Mouse (Mus musculus): ENCODE results near the gene Pdxk. TPM values are rescaled to one million over a fixed set of nuclear protein-coding genes. Genes with fewer than 3 reads are reported as not detected.
"Not testable (repeated sequence)": the region's sequence is repeated elsewhere in the genome, so short reads cannot be mapped to it uniquely, and the experiment has no call there.

Gene Pdxk
- polyA plus RNA-seq (2014; fragmentation: Nextera tagmentation; extraction: Ambion mirVana): 6.8 TPM in 2 replicates

DNA sequence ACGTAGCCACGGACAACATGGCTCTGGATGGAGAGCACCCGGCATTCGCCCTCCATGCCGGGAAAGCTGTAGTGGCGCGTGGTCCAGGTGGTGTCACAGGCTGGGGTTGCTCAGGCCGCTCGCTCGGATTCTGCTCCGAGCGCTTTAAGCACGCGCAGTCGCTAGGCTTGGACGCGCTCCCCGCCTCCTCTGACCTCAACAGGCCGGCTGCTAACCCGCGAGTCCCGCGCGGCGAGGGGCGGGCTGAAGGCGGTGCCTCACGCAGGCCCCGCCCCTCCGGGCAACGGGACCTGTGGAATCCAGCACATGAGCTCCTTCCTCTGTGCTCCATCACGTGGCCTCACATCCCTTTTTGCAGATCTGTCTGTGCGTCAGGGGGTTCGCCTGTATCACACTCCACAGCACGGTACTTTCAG lies at the start of gene Pdxk:
Gene Pdxk (minus strand): TSS at position 184 of the 416 bp plus-strand sequence.
- Histone ChIP-seq H3K4me1 (replicated peaks; ENCODE audit: control insufficient read depth, insufficient read depth, low read length) (no peaks in the 10 kb centered on the region), H3K27me3 (ENCODE audit: control insufficient read depth, insufficient read depth, low read length) (no peaks in the 10 kb centered on the region), H3K9ac (ENCODE audit: low read depth, low read length) (peak within 1 kb of the TSS; percentile 57), H3K36me3 (ENCODE audit: control insufficient read depth, insufficient read depth, low read length) (no peaks in the 10 kb centered on the region), H3K4me2 (replicated peaks; ENCODE audit: low read depth, low read length) (peak within 1 kb of the TSS; percentile 99), H3K4me3 (ENCODE audit: low read depth, low read length) (peak within 1 kb of the TSS; percentile 59), H3K9me3 (ENCODE audit: control insufficient read depth, low read length) (no peaks in the 10 kb centered on the region), H3K27ac (ENCODE audit: low read depth, low read length) (no peak within 1 kb of the TSS)
- DNase-seq (ENCODE audit: low spot score) (peak; percentile 92), ATAC-seq (ENCODE audit: low FRiP score) (peak; percentile 92)
- WGBS: 0% methylated on average over 35 of the region's 35 CpGs

DNA sequence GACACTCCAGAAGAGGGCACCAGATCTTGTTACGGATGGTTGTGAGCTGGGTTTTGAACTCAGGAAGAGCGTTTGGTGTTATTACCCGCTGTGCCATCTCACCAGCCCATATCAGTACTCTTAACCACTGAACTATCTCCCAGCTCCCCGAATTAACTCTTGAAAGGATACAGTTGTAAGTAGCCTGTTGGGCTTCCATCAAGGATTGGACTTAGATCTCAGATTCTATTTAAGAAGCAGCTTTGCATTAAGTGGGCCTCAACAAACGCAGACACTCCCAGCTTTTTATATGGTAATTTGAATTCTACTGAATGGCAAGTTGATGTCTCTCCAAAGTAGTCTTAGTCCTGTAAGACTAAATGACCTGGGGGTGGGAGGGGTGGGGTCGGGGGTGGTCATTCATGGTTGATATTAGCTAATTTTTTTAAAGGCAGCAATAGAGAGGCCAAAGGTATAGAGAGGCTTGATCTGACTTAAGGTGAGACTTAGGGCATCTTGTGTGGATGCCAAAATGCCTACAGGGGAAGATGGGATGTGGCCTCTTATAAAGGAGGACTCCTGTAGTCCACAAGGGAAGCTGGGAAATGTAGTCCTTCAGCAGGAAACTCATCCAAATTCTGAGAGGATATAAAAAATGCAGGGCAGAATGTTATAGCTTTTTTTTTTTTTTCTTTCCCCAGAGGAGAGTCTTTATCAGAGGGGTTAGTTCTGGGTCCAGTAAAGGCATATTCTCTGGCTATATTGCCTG lies 38.4 kb upstream of the Pdxk start:
- Histone ChIP-seq H3K4me1 (replicated peaks; ENCODE audit: control insufficient read depth, insufficient read depth, low read length) (no peaks in the 10 kb centered on the region), H3K9me3 (ENCODE audit: control insufficient read depth, low read length) (no peaks in the 10 kb centered on the region), H3K9ac (ENCODE audit: low read depth, low read length) (no peak overlapping the region), H3K27me3 (ENCODE audit: control insufficient read depth, insufficient read depth, low read length) (no peaks in the 10 kb centered on the region), H3K36me3 (ENCODE audit: control insufficient read depth, insufficient read depth, low read length) (no peaks in the 10 kb centered on the region), H3K4me3 (ENCODE audit: low read depth, low read length) (no peak overlapping the region), H3K27ac (ENCODE audit: low read depth, low read length) (no peak overlapping the region), H3K4me2 (replicated peaks; ENCODE audit: low read depth, low read length) (no peak overlapping the region)
- 78% methylated on average over 6 of the region's 6 CpGs for WGBS
- ATAC-seq (ENCODE audit: low FRiP score): no peak
- no peak for DNase-seq (ENCODE audit: low spot score)

DNA sequence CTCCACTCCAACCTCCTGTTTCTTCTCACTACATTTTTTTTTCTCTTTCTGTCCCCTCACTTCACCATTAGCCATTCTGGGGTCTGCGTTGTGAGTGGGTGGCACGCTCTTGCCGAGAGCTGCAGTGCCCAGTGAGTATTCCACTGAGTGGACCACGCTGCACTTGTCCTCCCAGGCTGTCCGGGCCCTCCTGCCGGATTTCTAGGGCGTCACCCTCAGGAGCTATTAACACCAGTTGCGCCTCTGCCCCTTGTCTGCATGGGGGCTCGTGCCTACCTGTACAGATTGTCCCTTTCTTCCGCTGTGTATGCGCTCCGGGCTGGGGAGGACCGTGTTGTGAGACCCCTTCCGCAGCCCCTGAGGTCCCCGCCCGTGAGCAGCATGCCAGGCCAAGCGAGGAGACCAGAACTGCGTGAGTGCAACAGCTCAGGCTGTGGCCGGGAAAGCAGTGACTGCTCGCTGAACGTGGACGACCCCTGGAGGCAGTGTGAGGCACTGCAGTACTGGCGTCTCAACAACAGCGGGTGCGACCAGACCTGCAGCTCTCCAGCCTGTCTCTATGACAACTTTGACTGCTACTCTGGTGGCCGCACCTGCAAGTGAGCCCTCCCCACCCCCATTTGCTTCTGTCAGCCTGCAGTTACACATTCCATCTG lies 22.8 kb upstream of the Pdxk start:
- no peaks in the 10 kb centered on the region for H3K36me3 ChIP-seq (ENCODE audit: control insufficient read depth, insufficient read depth, low read length)
- no peak overlapping the region for H3K27ac ChIP-seq (ENCODE audit: low read depth, low read length)
- peaks cover 3% of the 10 kb centered on the region for H3K27me3 ChIP-seq (ENCODE audit: control insufficient read depth, insufficient read depth, low read length)
- ATAC-seq (ENCODE audit: low FRiP score) (peak; percentile 78), DNase-seq (ENCODE audit: low spot score) (peak; percentile 88)
- H3K4me1 ChIP-seq (replicated peaks; ENCODE audit: control insufficient read depth, insufficient read depth, low read length): no peaks in the 10 kb centered on the region
- 6% methylated on average over 26 of the region's 26 CpGs for WGBS
- no peaks in the 10 kb centered on the region for H3K9me3 ChIP-seq (ENCODE audit: control insufficient read depth, low read length)
- H3K4me2 ChIP-seq (replicated peaks; ENCODE audit: low read depth, low read length): peak overlapping the region; percentile 25
- H3K4me3 ChIP-seq (ENCODE audit: low read depth, low read length): no peak overlapping the region
- no peak overlapping the region for H3K9ac ChIP-seq (ENCODE audit: low read depth, low read length)

DNA sequence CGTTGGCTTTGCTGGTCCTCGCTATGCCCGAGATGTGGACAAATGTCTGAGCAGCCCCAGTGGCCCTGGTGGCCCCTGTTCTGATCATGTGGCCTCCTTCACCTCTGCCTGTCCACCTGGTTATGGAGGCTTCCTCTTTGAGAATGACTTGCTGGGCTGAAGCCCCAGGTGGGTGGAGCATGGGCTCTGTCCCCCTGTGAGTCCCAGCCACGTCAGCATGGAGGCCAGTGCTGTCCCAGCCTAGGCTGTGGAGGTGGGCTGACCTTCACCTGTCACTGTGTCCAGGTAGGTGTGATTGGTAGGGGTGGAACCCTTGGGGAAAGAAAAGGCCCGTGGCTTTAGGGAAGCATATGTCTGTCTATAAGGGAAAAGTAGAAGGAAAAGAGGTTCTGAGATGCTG lies 22.1 kb upstream of the Pdxk start:
- 82% methylated on average over 5 of the region's 5 CpGs for WGBS
- Histone ChIP-seq H3K27me3 (ENCODE audit: control insufficient read depth, insufficient read depth, low read length) (peaks cover 4% of the 10 kb centered on the region), H3K4me1 (replicated peaks; ENCODE audit: control insufficient read depth, insufficient read depth, low read length) (no peaks in the 10 kb centered on the region), H3K36me3 (ENCODE audit: control insufficient read depth, insufficient read depth, low read length) (no peaks in the 10 kb centered on the region), H3K9ac (ENCODE audit: low read depth, low read length) (no peak overlapping the region), H3K4me3 (ENCODE audit: low read depth, low read length) (no peak overlapping the region), H3K27ac (ENCODE audit: low read depth, low read length) (no peak overlapping the region), H3K4me2 (replicated peaks; ENCODE audit: low read depth, low read length) (no peak overlapping the region), H3K9me3 (ENCODE audit: control insufficient read depth, low read length) (no peaks in the 10 kb centered on the region)
- no peak for ATAC-seq (ENCODE audit: low FRiP score)
- DNase-seq (ENCODE audit: low spot score): no peak

DNA sequence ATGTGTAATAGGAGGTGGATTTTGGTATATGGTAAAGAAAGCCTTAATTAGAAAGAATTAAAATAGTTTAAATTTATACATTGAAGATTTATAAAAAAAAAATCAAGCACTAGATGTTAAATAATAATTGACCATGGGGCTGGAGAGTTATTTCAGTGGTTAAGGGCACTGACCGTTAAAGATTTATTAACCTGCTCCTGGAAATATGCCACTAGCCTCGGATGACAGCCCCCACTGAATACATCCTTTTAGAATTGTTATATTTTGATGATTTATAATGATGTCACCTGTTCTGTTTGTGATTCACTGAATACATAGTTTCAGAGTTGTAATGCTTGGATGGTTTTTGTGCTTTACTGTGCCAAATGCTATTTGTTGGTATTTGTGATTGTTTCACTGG lies 20.6 kb upstream of the Pdxk start:
- not testable (repeated sequence) for H3K4me3 ChIP-seq (ENCODE audit: low read depth, low read length); H3K4me1 ChIP-seq (replicated peaks; ENCODE audit: control insufficient read depth, insufficient read depth, low read length); H3K9me3 ChIP-seq (ENCODE audit: control insufficient read depth, low read length); H3K4me2 ChIP-seq (replicated peaks; ENCODE audit: low read depth, low read length); DNase-seq (ENCODE audit: low spot score); ATAC-seq (ENCODE audit: low FRiP score); H3K9ac ChIP-seq (ENCODE audit: low read depth, low read length); H3K36me3 ChIP-seq (ENCODE audit: control insufficient read depth, insufficient read depth, low read length); H3K27ac ChIP-seq (ENCODE audit: low read depth, low read length); H3K27me3 ChIP-seq (ENCODE audit: control insufficient read depth, insufficient read depth, low read length)
- 85% methylated on average over 2 of the region's 2 CpGs for WGBS

DNA sequence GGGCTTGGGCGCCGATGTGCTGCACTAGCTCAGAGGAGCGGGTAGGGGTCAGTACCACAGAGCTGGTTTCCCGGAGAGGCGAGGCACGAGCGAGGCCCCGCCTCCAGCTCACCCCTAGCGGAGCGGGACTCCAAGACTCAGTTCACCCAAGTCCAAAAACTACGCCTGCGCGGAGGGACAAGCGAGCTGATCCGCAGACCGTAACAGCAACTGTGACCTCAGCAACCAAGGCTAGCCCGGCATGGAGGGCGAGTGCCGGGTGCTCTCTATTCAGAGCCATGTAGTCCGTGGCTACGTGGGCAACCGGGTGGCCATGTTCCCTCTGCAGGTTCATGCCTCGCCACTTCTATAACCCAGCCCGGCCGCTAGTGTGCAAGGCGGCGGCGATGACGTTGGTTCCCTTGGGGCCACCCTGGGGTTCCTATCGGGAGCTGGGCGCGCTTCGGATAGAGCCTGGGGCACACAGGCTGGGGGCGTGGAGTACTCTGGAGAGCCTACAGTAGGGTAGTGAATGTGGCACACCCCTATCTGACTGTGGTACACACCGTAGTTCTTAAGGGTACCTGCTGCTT lies 17.2 kb upstream of the Pdxk start:
- Histone ChIP-seq H3K27ac (ENCODE audit: low read depth, low read length) (no peak overlapping the region), H3K4me3 (ENCODE audit: low read depth, low read length) (peak overlapping the region; percentile 43), H3K36me3 (ENCODE audit: control insufficient read depth, insufficient read depth, low read length) (no peaks in the 10 kb centered on the region), H3K4me2 (replicated peaks; ENCODE audit: low read depth, low read length) (peak overlapping the region; percentile 81), H3K4me1 (replicated peaks; ENCODE audit: control insufficient read depth, insufficient read depth, low read length) (no peaks in the 10 kb centered on the region), H3K9ac (ENCODE audit: low read depth, low read length) (peak overlapping the region; percentile 28; the same call in 1 of the 2 replicates), H3K27me3 (ENCODE audit: control insufficient read depth, insufficient read depth, low read length) (peaks cover 4% of the 10 kb centered on the region), H3K9me3 (ENCODE audit: control insufficient read depth, low read length) (no peaks in the 10 kb centered on the region)
- DNase-seq (ENCODE audit: low spot score) (peak; percentile 84), ATAC-seq (ENCODE audit: low FRiP score) (peak; percentile 96)
- WGBS: under 1% methylated on average over 35 of the region's 35 CpGs

DNA sequence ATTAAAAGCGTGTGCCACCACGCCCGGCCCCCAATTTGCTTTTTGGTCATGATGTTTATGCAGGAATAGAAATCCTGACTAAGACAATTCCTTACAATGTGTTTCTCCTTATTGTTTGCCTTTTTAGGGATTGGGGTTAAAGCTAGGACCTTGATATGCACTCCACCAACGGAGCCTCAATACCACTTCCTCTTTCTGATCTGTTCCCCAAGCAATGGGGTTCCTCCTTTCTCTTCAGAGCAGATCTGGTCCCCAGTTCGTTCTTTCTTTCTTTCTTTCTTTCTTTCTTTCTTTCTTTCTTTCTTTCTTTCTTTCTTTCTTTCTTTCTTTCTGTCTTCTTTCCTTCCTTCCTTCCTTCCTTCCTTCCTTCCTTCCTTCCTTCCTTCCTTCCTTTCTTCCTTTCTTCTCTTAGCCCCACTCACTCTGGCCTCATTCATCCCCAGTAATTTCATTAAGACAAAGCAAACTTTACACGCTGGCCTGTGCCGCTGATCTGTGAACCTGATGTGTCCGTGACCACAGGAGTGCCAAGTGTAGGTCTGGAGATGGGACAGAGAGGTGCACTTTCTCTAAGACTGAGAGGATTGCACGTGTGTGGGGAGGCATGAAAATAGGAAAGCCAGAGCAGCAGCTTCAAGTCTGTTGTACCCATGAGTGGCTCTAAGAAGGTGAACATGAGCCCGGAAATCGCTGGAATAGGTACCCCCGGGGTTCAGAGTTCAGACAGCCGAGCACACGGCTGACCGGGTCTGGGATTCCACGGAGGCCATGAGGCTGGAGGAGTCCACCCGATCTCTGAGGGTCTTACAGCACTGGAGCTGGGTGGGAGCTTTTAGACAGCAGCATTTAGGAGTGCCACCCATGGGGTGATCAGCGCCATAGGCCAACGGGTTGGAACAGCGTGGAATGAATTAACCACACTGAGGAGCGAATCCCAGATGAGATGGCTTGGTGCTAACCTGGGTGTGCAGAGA lies 16.5 kb upstream of the Pdxk start:
- Histone ChIP-seq H3K4me3 (ENCODE audit: low read depth, low read length) (peak overlapping the region; percentile 43), H3K27ac (ENCODE audit: low read depth, low read length) (no peak overlapping the region), H3K9me3 (ENCODE audit: control insufficient read depth, low read length) (no peaks in the 10 kb centered on the region), H3K36me3 (ENCODE audit: control insufficient read depth, insufficient read depth, low read length) (no peaks in the 10 kb centered on the region), H3K9ac (ENCODE audit: low read depth, low read length) (peak overlapping the region; percentile 28; the same call in 1 of the 2 replicates), H3K27me3 (ENCODE audit: control insufficient read depth, insufficient read depth, low read length) (peaks cover 4% of the 10 kb centered on the region), H3K4me2 (replicated peaks; ENCODE audit: low read depth, low read length) (peak overlapping the region; percentile 81), H3K4me1 (replicated peaks; ENCODE audit: control insufficient read depth, insufficient read depth, low read length) (no peaks in the 10 kb centered on the region)
- ATAC-seq (ENCODE audit: low FRiP score) (peak; percentile 32), DNase-seq (ENCODE audit: low spot score) (peak; percentile 14)
- 38% methylated on average over 21 of the region's 21 CpGs for WGBS

DNA sequence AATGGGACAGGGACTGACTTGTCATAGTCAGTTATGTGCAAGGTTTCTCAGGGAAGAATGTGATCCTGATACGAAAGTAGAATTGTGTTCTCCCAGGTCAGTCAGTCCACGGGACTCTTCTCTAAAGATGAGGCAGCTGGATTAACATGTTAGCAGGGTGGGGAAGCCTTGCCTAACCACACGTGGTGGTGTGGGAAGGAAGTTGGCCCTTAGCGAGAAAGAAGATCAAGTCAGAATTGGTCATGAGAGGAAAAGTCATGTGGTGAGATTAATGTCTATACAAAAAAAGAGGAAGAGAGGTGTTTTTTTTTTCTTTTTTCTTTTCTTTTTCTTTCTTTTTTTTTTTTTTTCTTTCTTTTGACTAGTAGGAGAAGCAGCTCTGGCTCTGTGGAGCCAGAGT lies 12.0 kb upstream of the Pdxk start:
- Histone ChIP-seq H3K9me3 (ENCODE audit: control insufficient read depth, low read length) (no peaks in the 10 kb centered on the region), H3K36me3 (ENCODE audit: control insufficient read depth, insufficient read depth, low read length) (no peaks in the 10 kb centered on the region), H3K27ac (ENCODE audit: low read depth, low read length) (no peak overlapping the region), H3K27me3 (ENCODE audit: control insufficient read depth, insufficient read depth, low read length) (no peaks in the 10 kb centered on the region), H3K4me2 (replicated peaks; ENCODE audit: low read depth, low read length) (no peak overlapping the region), H3K9ac (ENCODE audit: low read depth, low read length) (no peak overlapping the region), H3K4me1 (replicated peaks; ENCODE audit: control insufficient read depth, insufficient read depth, low read length) (no peaks in the 10 kb centered on the region), H3K4me3 (ENCODE audit: low read depth, low read length) (no peak overlapping the region)
- ATAC-seq (ENCODE audit: low FRiP score): no peak
- DNase-seq (ENCODE audit: low spot score): no peak
- WGBS: 82% methylated on average over 4 of the region's 4 CpGs
